Mouse (Mus musculus) spleen, adult 2 months (tissue): ENCODE measurements around the gene Tfb1m. TPM values are rescaled to one million over a fixed set of nuclear protein-coding genes. Genes with fewer than 3 reads are reported as not detected.

Experiments used
- DNase-seq, 2 experiments: peaks; one replicate each; pipeline versions ENCODE4 v3.0.0 to v3.0.0-alpha.2; 2012 to 2021; ENCODE audit warnings: low spot score in 2 of 2, low read depth in 1 of 2
- H3K27ac ChIP-seq: fragments of 200-500 bp; 2 replicates; pipeline ENCODE4 v1.5.1; 2012; ENCODE audit warnings: low read length, inconsistent platforms; ENCODE audit not compliant: insufficient read depth
- H3K27me3 ChIP-seq: fragments of 200-500 bp; 2 replicates; pipeline ENCODE4 v1.6.1; 2012; ENCODE audit warnings: mild to moderate bottlenecking, moderate library complexity, low read length, inconsistent platforms; ENCODE audit not compliant: control insufficient read depth, insufficient read depth
- H3K36me3 ChIP-seq: fragments of 200-500 bp; 2 replicates; pipeline ENCODE4 v1.6.1; 2012; ENCODE audit warnings: mild to moderate bottlenecking, low read length, inconsistent platforms; ENCODE audit not compliant: control insufficient read depth, insufficient read depth
- H3K4me1 ChIP-seq: fragments of 200-500 bp; 2 replicates; pipeline ENCODE4 v1.6.1; 2011; ENCODE audit warnings: inconsistent platforms; ENCODE audit not compliant: control insufficient read depth, insufficient read depth, insufficient read length
- H3K4me3 ChIP-seq: fragments of 200-500 bp; 2 replicates; pipeline ENCODE4 v1.5.1; 2011; ENCODE audit warnings: mild to moderate bottlenecking, inconsistent platforms; ENCODE audit not compliant: insufficient read depth, insufficient read length; ENCODE audit errors: extremely low read depth
- CTCF ChIP-seq: fragments of 200-500 bp; IDR thresholded peaks from 2 replicates; pipeline ENCODE4 v1.5.1; 2011; ENCODE audit warnings: mild to moderate bottlenecking, inconsistent platforms; ENCODE audit not compliant: insufficient read depth, insufficient read length, insufficient replicate concordance; ENCODE audit errors: extremely low read depth
- POLR2A ChIP-seq: fragments of 200-500 bp; IDR thresholded peaks from 2 replicates; pipeline ENCODE4 v1.6.1; 2011; ENCODE audit warnings: low read depth, low read length, inconsistent platforms
- WGBS: fragments of 180-500 bp; shearing (Covaris S2); methylation state at CpG from one replicate; pipeline ENCODE4 v1.1.7; 2018; 5-methylcytosine and 5-hydroxymethylcytosine counted together
- polyA plus RNA-seq: library from polyadenylated mRNA; depleted of rRNA; stranded (reverse); fragments of >200 nt; gene quantifications from 2 replicates; pipeline ENCODE4 v1.2.3, GENCODE M21; 2012; rRNA removed

The Tfb1m gene
- polyA plus RNA-seq: 0.95 and 1.3 TPM in 2 replicates

- 1% methylated on average over 60 of the region's 60 CpGs for WGBS
- H3K27ac ChIP-seq: peak within 1 kb of the TSS; percentile 80
- H3K27me3 ChIP-seq: no peaks in the 10 kb centered on the region
- H3K36me3 ChIP-seq: peaks cover 1% of the 10 kb centered on the region; the same call in 1 of the 2 replicates
- H3K4me1 ChIP-seq: no peaks in the 10 kb centered on the region
- peak within 1 kb of the TSS; percentile 87 for H3K4me3 ChIP-seq
- TF ChIP-seq POLR2A (no peak; the same call in 1 of the 2 replicates), CTCF (no peak)
- DNase-seq: peak; percentile 94 to 98
Measured at GRCm38 (mm10) chr17:3557331-3558311, at the start of gene Tfb1m. Tfb1m (minus strand) TSS chr17:3557781.

GRCm38 (mm10) chr17:3602954-3603672 lies 45.5 kb upstream of the Tfb1m start:
- Histone ChIP-seq H3K4me1 (no peaks in the 10 kb centered on the region), H3K36me3 (no peaks in the 10 kb centered on the region), H3K27ac (no peak overlapping the region), H3K27me3 (no peaks in the 10 kb centered on the region), H3K4me3 (no peak overlapping the region)
- no peak for TF ChIP-seq CTCF
- no peak for TF ChIP-seq POLR2A
- DNase-seq: no peak
- 91% methylated on average over 6 of the region's 6 CpGs for WGBS

- TF ChIP-seq CTCF (no peak), POLR2A (no peak)
- WGBS: 80% methylated on average over 1 of the region's 1 CpGs
- no peak overlapping the region for H3K27ac ChIP-seq
Measured at GRCm38 (mm10) chr17:3598393-3598792, 40.8 kb upstream of the Tfb1m start.

GRCm38 (mm10) chr17:3597866-3598265 lies 40.3 kb upstream of the Tfb1m start:
- DNase-seq: no peak
- no peak overlapping the region for H3K27ac ChIP-seq
- H3K36me3 ChIP-seq: no peaks in the 10 kb centered on the region
- WGBS: 87% methylated on average over 1 of the region's 1 CpGs
- no peak overlapping the region for H3K4me3 ChIP-seq
- no peaks in the 10 kb centered on the region for H3K4me1 ChIP-seq
- H3K27me3 ChIP-seq: no peaks in the 10 kb centered on the region
- TF ChIP-seq POLR2A (no peak), CTCF (no peak)

More at GRCm38 (mm10) chr17:3598393-3598792, 40.8 kb upstream of the Tfb1m start:
- no peak for DNase-seq
- H3K27me3 ChIP-seq: no peaks in the 10 kb centered on the region
- H3K36me3 ChIP-seq: no peaks in the 10 kb centered on the region
- no peak overlapping the region for H3K4me3 ChIP-seq
- no peaks in the 10 kb centered on the region for H3K4me1 ChIP-seq

GRCm38 (mm10) chr17:3597130-3597529 lies 39.5 kb upstream of the Tfb1m start:
- no peaks in the 10 kb centered on the region for H3K27me3 ChIP-seq
- TF ChIP-seq POLR2A: no peak
- TF ChIP-seq CTCF: no peak
- H3K4me1 ChIP-seq: no peaks in the 10 kb centered on the region
- H3K36me3 ChIP-seq: no peaks in the 10 kb centered on the region
- H3K27ac ChIP-seq: no peak overlapping the region
- H3K4me3 ChIP-seq: no peak overlapping the region
- DNase-seq: no peak
- WGBS: 72% methylated on average over 1 of the region's 1 CpGs

- 6% methylated on average over 12 of the region's 12 CpGs for WGBS
- Histone ChIP-seq H3K27ac (no peak overlapping the region), H3K4me3 (no peak overlapping the region), H3K27me3 (no peaks in the 10 kb centered on the region), H3K36me3 (no peaks in the 10 kb centered on the region), H3K4me1 (no peaks in the 10 kb centered on the region)
- TF ChIP-seq POLR2A (no peak), CTCF (peak; percentile 46; the same call in 1 of the 2 replicates)
- DNase-seq: peak in 1 of 2 experiments; percentile 9
Measured at GRCm38 (mm10) chr17:3570876-3571275, 13.3 kb upstream of the Tfb1m start.

- Histone ChIP-seq H3K36me3 (no peaks in the 10 kb centered on the region), H3K4me3 (no peak overlapping the region), H3K27me3 (no peaks in the 10 kb centered on the region), H3K27ac (no peak overlapping the region), H3K4me1 (no peaks in the 10 kb centered on the region)
- WGBS: 73% methylated on average over 8 of the region's 8 CpGs
- no peak for TF ChIP-seq CTCF
- no peak for TF ChIP-seq POLR2A
- DNase-seq: no peak
Measured at GRCm38 (mm10) chr17:3562405-3562804, 4.8 kb upstream of the Tfb1m start.
